Mouse (Mus musculus): Measurements from ENCODE around the gene Gm5767. TPM values are rescaled to one million over a fixed set of nuclear protein-coding genes. Genes with fewer than 3 reads are reported as not detected.
"Not testable (repeated sequence)": the region's sequence is repeated elsewhere in the genome, so short reads cannot be mapped to it uniquely, and the experiment has no call there.

The Gm5767 gene
- polyA plus RNA-seq, 1 experiment = 0.56 TPM

- WGBS = 90% methylated on average over 4 of the region's 4 CpGs
- TF ChIP-seq POLR2A (IDR thresholded peaks at IDR 0.05; ENCODE audit: low read depth, low read length) (no peak), CTCF (conservative IDR thresholded peaks at IDR 0.05; ENCODE audit: insufficient read depth, insufficient read length, low read depth, low read length) (no peak)
- Histone ChIP-seq H3K27me3 (replicated peaks; ENCODE audit: control insufficient read depth, insufficient read depth, low read length) (no peaks in the 10 kb centered on the region), H3K27ac (ENCODE audit: insufficient read depth, low read depth, low read length) (no peak overlapping the region), H3K4me1 (ENCODE audit: control insufficient read depth, insufficient read depth, low read length) (peaks cover 19% of the 10 kb centered on the region), H3K4me3 (ENCODE audit: insufficient read depth, low read depth, low read length) (no peak overlapping the region), H3K36me3 (ENCODE audit: control insufficient read depth, insufficient read depth, low read length) (no peaks in the 10 kb centered on the region)
- no peak for DNase-seq
These were observed 39.9 kb downstream of the Gm5767 start for GRCm38 (mm10) chr16:8720447-8720846.

DNA sequence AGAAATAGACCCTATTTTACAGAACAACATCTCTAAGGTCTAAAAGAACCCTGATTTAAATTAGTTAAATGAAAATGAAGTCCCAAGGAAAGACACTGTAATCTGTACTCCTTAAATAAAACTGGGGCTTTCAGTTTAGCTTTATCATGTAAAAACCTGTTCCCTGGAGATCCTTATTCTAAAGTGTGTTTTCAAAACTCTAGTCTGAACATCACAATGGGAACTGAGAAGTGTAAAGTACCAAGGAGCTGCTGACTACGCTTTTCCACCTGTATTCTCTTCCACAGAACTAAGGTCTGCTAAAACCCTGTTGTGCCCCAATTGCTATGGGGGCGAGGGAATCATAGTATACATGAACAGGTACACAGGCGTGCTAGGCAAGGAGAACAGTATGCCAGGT lies 43.5 kb downstream of the Gm5767 start:
- H3K4me3 ChIP-seq (ENCODE audit: insufficient read depth, low read depth, low read length) = no peak overlapping the region
- peaks cover 16% of the 10 kb centered on the region for H3K4me1 ChIP-seq (ENCODE audit: control insufficient read depth, insufficient read depth, low read length)
- H3K36me3 ChIP-seq (ENCODE audit: control insufficient read depth, insufficient read depth, low read length) = no peaks in the 10 kb centered on the region
- no peaks in the 10 kb centered on the region for H3K27me3 ChIP-seq (replicated peaks; ENCODE audit: control insufficient read depth, insufficient read depth, low read length)
- 75% methylated on average over 3 of the region's 3 CpGs for WGBS
- TF ChIP-seq CTCF (conservative IDR thresholded peaks at IDR 0.05; ENCODE audit: insufficient read depth, insufficient read length, low read depth, low read length) (no peak), POLR2A (IDR thresholded peaks at IDR 0.05; ENCODE audit: low read depth, low read length) (no peak)
- H3K27ac ChIP-seq (ENCODE audit: insufficient read depth, low read depth, low read length) = no peak overlapping the region
- no peak for DNase-seq

GRCm38 (mm10) chr16:8725807-8726206 lies 45.2 kb downstream of the Gm5767 start:
- Histone ChIP-seq H3K4me1 (ENCODE audit: control insufficient read depth, insufficient read depth, low read length) (peaks cover 12% of the 10 kb centered on the region), H3K27ac (ENCODE audit: insufficient read depth, low read depth, low read length) (no peak overlapping the region), H3K4me3 (ENCODE audit: insufficient read depth, low read depth, low read length) (no peak overlapping the region), H3K27me3 (replicated peaks; ENCODE audit: control insufficient read depth, insufficient read depth, low read length) (no peaks in the 10 kb centered on the region), H3K36me3 (ENCODE audit: control insufficient read depth, insufficient read depth, low read length) (no peaks in the 10 kb centered on the region)
- DNase-seq = no peak
- no peak for TF ChIP-seq CTCF (conservative IDR thresholded peaks at IDR 0.05; ENCODE audit: insufficient read depth, insufficient read length, low read depth, low read length)
- no peak for TF ChIP-seq POLR2A (IDR thresholded peaks at IDR 0.05; ENCODE audit: low read depth, low read length)
- 80% methylated on average over 2 of the region's 2 CpGs for WGBS

- TF ChIP-seq POLR2A (IDR thresholded peaks at IDR 0.05; ENCODE audit: low read depth, low read length) = no peak
- TF ChIP-seq CTCF (conservative IDR thresholded peaks at IDR 0.05; ENCODE audit: insufficient read depth, insufficient read length, low read depth, low read length) = no peak
- 78% methylated on average over 5 of the region's 5 CpGs for WGBS
- Histone ChIP-seq H3K27me3 (replicated peaks; ENCODE audit: control insufficient read depth, insufficient read depth, low read length) (no peaks in the 10 kb centered on the region), H3K27ac (ENCODE audit: insufficient read depth, low read depth, low read length) (no peak overlapping the region), H3K4me1 (ENCODE audit: control insufficient read depth, insufficient read depth, low read length) (peaks cover 18% of the 10 kb centered on the region), H3K36me3 (ENCODE audit: control insufficient read depth, insufficient read depth, low read length) (no peaks in the 10 kb centered on the region), H3K4me3 (ENCODE audit: insufficient read depth, low read depth, low read length) (no peak overlapping the region)
- DNase-seq = no peak
These were observed 47.7 kb downstream of the Gm5767 start for GRCm38 (mm10) chr16:8728111-8728748.

- Histone ChIP-seq H3K36me3 (ENCODE audit: control insufficient read depth, insufficient read depth, low read length) (no peaks in the 10 kb centered on the region), H3K4me1 (ENCODE audit: control insufficient read depth, insufficient read depth, low read length) (peaks cover 38% of the 10 kb centered on the region), H3K27me3 (replicated peaks; ENCODE audit: control insufficient read depth, insufficient read depth, low read length) (no peaks in the 10 kb centered on the region), H3K4me3 (ENCODE audit: insufficient read depth, low read depth, low read length) (no peak overlapping the region), H3K27ac (ENCODE audit: insufficient read depth, low read depth, low read length) (no peak overlapping the region)
- no peak for DNase-seq
- 68% methylated on average over 7 of the region's 7 CpGs for WGBS
- TF ChIP-seq CTCF (conservative IDR thresholded peaks at IDR 0.05; ENCODE audit: insufficient read depth, insufficient read length, low read depth, low read length) (no peak), POLR2A (IDR thresholded peaks at IDR 0.05; ENCODE audit: low read depth, low read length) (no peak)
These were observed 51.1 kb downstream of the Gm5767 start for GRCm38 (mm10) chr16:8731630-8732029.

GRCm38 (mm10) chr16:8732450-8732849 lies 51.9 kb downstream of the Gm5767 start:
- H3K27me3 ChIP-seq (replicated peaks; ENCODE audit: control insufficient read depth, insufficient read depth, low read length); H3K27ac ChIP-seq (ENCODE audit: insufficient read depth, low read depth, low read length); H3K36me3 ChIP-seq (ENCODE audit: control insufficient read depth, insufficient read depth, low read length); DNase-seq; H3K4me3 ChIP-seq (ENCODE audit: insufficient read depth, low read depth, low read length): not testable (repeated sequence)
- peaks cover 42% of the 10 kb centered on the region for H3K4me1 ChIP-seq (ENCODE audit: control insufficient read depth, insufficient read depth, low read length)
- WGBS = 75% methylated on average over 4 of the region's 4 CpGs

Other genes starting within 250 kb of the Gm5767 start
- 24.5 and 26.0 TPM in 2 replicates for gene Mettl22, start 210.0 kb upstream of the Gm5767 start, polyA plus RNA-seq (2012; rRNA removed)
- 267 and 285 TPM in 2 replicates for gene Abat, start 167.3 kb upstream of the Gm5767 start, polyA plus RNA-seq (2012; rRNA removed)
- 64.2 and 66.6 TPM in 2 replicates for gene Pmm2, start 43.1 kb upstream of the Gm5767 start, polyA plus RNA-seq (2012; rRNA removed)
- gene Tmem186, start 43.1 kb upstream of the Gm5767 start, polyA plus RNA-seq (2012; rRNA removed) = 13.4 and 13.8 TPM in 2 replicates
- gene Carhsp1, start 8.6 kb upstream of the Gm5767 start, polyA plus RNA-seq (2012; rRNA removed) = 55.0 and 56.1 TPM in 2 replicates
- 20.6 and 26.2 TPM in 2 replicates for gene Usp7, start 111.5 kb downstream of the Gm5767 start, polyA plus RNA-seq (2012; rRNA removed)
- 18.3 and 24.2 TPM in 2 replicates for gene 1810013L24Rik, start 149.3 kb downstream of the Gm5767 start, polyA plus RNA-seq (2012; rRNA removed)